Mouse (Mus musculus) liver, embryonic 14.5 days (tissue): Measurements from ENCODE around the gene Znrd1as. TPM values are rescaled to one million over a fixed set of nuclear protein-coding genes. Genes with fewer than 3 reads are reported as not detected.

Experiments
- ATAC-seq: fragments of 200-750 bp; cut with Nextera tagmentation; 2 replicates; pipeline ENCODE4 v1.8.0; 2017; ENCODE audit warnings: moderate number of reproducible peaks, mild to moderate bottlenecking, moderate library complexity; ENCODE audit not compliant: insufficient read depth
- DNase-seq, 3 experiments: peaks; one replicate each; pipeline ENCODE4 v3.0.0-alpha.2; 2012 to 2013; ENCODE audit warnings: low read depth in 3 of 3, low spot score in 3 of 3
- H3K27ac ChIP-seq: fragments of 300-500 bp; sonication (generic); 2 replicates; pipeline ENCODE4 v1.5.1; 2014; ENCODE audit warnings: moderate library complexity, mild to moderate bottlenecking, control low read depth, inconsistent platforms
- H3K27me3 ChIP-seq: fragments of 300-500 bp; sonication (generic); 2 replicates; pipeline ENCODE4 v1.6.1; 2014; ENCODE audit warnings: mild to moderate bottlenecking, low read length, moderate library complexity; ENCODE audit not compliant: control insufficient read depth, insufficient read depth
- H3K36me3 ChIP-seq: fragments of 300-500 bp; sonication (generic); replicated peaks from 2 replicates; pipeline ENCODE4 v1.6.1; 2014; ENCODE audit warnings: low read depth; ENCODE audit not compliant: control insufficient read depth, insufficient read depth
- H3K4me1 ChIP-seq, 2 experiments: fragments of 200-500 bp in 1 of 2; fragments of 300-500 bp in 1 of 2; sonication (generic) in 1 of 2; replicated peaks; 2 replicates each; pipeline ENCODE4 v1.6.1; 2012 to 2014; ENCODE audit warnings: antibody characterized with exemption in 1 of 2, inconsistent platforms in 1 of 2, low read length in 1 of 2; ENCODE audit not compliant: control insufficient read depth in 2 of 2, insufficient read depth in 2 of 2
- H3K4me2 ChIP-seq: fragments of 300-500 bp; sonication (generic); 2 replicates; pipeline ENCODE4 v1.6.1; 2014; ENCODE audit warnings: low read depth, mild to moderate bottlenecking, control low read depth, moderate library complexity
- H3K4me3 ChIP-seq, 2 experiments: fragments of 200-500 bp in 1 of 2; fragments of 300-500 bp in 1 of 2; sonication (generic) in 1 of 2; 2 replicates each; pipeline ENCODE4 v1.5.1; 2012 to 2014; ENCODE audit warnings: low read depth in 2 of 2, low read length in 2 of 2, mild to moderate bottlenecking in 2 of 2, control low read depth in 1 of 2, inconsistent platforms in 1 of 2, moderate library complexity in 1 of 2; ENCODE audit not compliant: insufficient read depth in 1 of 2
- H3K9ac ChIP-seq: fragments of 300-500 bp; sonication (generic); replicated peaks from 2 replicates; pipeline ENCODE4 v1.6.1; 2014; ENCODE audit warnings: mild to moderate bottlenecking, control low read depth, moderate library complexity
- H3K9me3 ChIP-seq: fragments of 300-500 bp; sonication (generic); 2 replicates; pipeline ENCODE4 v1.6.1; 2016; ENCODE audit warnings: low read length, mixed read lengths; ENCODE audit not compliant: control insufficient read depth
- CTCF ChIP-seq: IDR thresholded peaks from 2 replicates; pipeline ENCODE4 v1.5.1; 2016; ENCODE audit warnings: antibody characterized with exemption, low read depth, control low read depth
- EP300 ChIP-seq: IDR thresholded peaks from 2 replicates; pipeline ENCODE4 v1.6.1; 2016; ENCODE audit warnings: antibody characterized with exemption, low read depth
- WGBS: fragments of 180-500 bp; shearing (Covaris S2); extraction: QIAGEN DNeasy Blood & Tissue Kit; methylation state at CpG from one replicate; pipeline ENCODE4 v1.1.7; 2014; ENCODE audit not compliant: insufficient replicate concordance; 5-methylcytosine and 5-hydroxymethylcytosine counted together
- polyA plus RNA-seq, 2 experiments: library from polyadenylated mRNA; depleted of rRNA in 1 of 2; stranded (reverse) in 1 of 2; unstranded in 1 of 2; fragments of >200 nt; fragmentation: Nextera tagmentation in 1 of 2; extraction: Ambion mirVana in 1 of 2; gene quantifications; 2 replicates each; pipeline versions ENCODE4 v1.2.1 to v1.2.3; 2012 to 2014

Gene Znrd1as
- polyA plus RNA-seq, 2 experiments: 3.3 TPM

DNA sequence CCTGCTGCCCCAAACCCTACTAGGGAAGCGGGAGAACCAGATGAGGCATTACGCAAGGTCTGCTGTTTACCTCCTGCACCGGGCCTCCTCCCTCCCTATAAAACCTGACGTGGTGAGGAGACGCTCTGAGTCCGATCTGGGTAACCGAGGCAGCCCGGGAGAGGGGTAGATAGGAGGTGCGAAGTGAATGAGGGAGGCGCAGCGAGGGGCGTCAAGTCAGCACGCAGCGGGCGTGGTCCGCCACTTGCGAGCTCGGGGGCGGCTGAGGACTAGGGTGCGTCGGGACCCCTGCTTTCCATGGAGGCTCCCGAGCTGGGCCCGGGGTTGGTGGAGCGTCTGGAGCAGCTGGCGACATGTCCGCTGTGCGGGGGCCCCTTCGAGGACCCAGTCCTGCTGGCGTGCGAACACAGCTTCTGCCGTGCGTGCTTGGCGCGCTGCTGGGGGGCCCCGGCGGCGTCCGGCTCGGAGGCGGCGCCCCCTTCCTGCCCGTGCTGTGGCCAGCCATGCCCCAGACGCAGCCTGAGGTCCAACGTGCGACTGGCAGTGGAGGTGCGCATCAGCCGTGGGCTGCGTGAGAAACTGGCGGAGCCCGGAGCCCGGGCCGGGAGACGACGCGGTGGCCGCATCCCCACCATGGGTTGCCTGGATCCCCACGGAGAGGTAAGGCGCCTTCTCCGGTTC, 15.5 kb upstream of the Znrd1as start, which contains the start of gene Rnf39:
Rnf39 (plus strand) TSS at position 128 of the 681 bp plus-strand sequence.
- TF ChIP-seq EP300 (no peak), CTCF (no peak)
- peak within 1 kb of the TSS in 1 of 2 experiments; percentile 27; a peak in 2 of 4 replicates for H3K4me3 ChIP-seq
- no peaks in the 10 kb centered on the region for H3K36me3 ChIP-seq
- H3K4me2 ChIP-seq: peak within 1 kb of the TSS; percentile 39
- 0 out of 4 replicates have a peak, but pooled peaks cover 0 to 4% of the 10 kb centered on the region in 2 experiments for H3K4me1 ChIP-seq
- peaks cover 62% of the 10 kb centered on the region for H3K27me3 ChIP-seq
- H3K27ac ChIP-seq: no peak within 1 kb of the TSS
- no peak for ATAC-seq
- no peak for DNase-seq
- WGBS: 2% methylated on average over 59 of the region's 59 CpGs
- no peaks in the 10 kb centered on the region for H3K9me3 ChIP-seq
- H3K9ac ChIP-seq: no peak within 1 kb of the TSS

DNA sequence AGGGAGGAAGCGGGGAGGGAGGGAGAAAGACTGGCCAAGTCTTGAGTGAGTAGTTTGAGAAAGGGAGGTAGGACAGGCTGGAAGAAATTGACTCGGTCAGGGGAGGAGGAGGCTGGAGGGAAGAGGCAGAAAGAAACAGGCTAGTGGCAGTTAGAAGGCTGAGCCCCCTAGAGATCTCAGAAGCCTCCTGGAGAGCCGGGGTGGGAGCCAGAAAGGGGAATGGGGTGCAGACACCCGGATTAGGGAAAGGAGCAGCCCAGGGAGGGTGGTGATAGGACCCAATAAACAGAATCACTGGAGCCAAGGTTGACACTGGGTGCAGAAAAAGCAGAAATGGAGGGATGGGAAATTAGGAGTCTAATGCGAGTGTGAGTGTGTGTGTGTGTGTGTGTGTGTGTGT, 14.7 kb upstream of the Znrd1as start:
- TF ChIP-seq CTCF (no peak), EP300 (no peak)
- ATAC-seq (no peak), DNase-seq (no peak)
- WGBS: 22% methylated on average over 5 of the region's 5 CpGs
- H3K4me2 ChIP-seq: no peak overlapping the region
- no peak overlapping the region for H3K27ac ChIP-seq
- no peak overlapping the region for H3K4me3 ChIP-seq
- peaks cover 63% of the 10 kb centered on the region for H3K27me3 ChIP-seq
- H3K9ac ChIP-seq: no peak overlapping the region
- H3K9me3 ChIP-seq: no peaks in the 10 kb centered on the region
- H3K4me1 ChIP-seq: 0 out of 4 replicates have a peak, but pooled peaks cover 0 to 4% of the 10 kb centered on the region in 2 experiments
- no peaks in the 10 kb centered on the region for H3K36me3 ChIP-seq

DNA sequence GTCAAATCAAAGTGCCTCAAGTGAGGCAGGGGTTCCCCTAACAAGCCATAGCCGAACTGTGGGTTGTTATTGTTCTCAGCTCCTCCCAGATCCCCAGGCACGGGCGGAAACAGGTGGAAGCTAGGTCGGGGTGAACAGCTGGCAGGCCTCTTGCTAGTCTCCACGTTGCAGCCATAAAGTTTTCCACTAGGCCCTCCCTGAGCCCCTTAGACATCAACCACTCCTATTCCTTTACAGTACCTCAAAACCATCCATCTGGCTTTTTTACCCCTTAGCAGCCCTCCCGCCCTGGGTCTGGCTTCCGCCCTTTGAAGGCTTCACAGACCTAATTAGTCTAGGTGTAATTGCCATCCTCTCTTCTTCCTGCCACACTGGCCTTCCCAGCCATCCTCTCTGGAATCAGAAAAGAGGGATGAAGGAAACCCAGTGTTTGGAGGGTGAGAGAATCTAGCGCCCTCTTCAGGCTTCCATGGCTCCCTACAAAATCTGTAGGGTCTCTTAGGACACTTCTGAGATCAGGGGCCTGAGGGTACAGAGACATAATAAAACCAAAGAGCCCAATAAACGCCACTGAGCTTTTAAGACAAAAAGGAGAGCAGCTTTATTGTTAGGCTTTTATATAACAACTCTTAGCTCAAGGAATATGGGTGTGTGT, 14.1 kb upstream of the Znrd1as start:
- no peak overlapping the region for H3K4me3 ChIP-seq
- WGBS: 16% methylated on average over 9 of the region's 9 CpGs
- peaks cover 63% of the 10 kb centered on the region for H3K27me3 ChIP-seq
- H3K4me2 ChIP-seq: no peak overlapping the region
- DNase-seq (no peak), ATAC-seq (no peak)
- no peaks in the 10 kb centered on the region for H3K9me3 ChIP-seq
- TF ChIP-seq CTCF (0 out of 2 replicates have a peak, but pooled peaks have one; percentile 10), EP300 (no peak)
- H3K36me3 ChIP-seq: no peaks in the 10 kb centered on the region; the same call in 1 of the 2 replicates
- H3K27ac ChIP-seq: no peak overlapping the region
- H3K4me1 ChIP-seq: 0 out of 4 replicates have a peak, but pooled peaks cover 0 to 4% of the 10 kb centered on the region in 2 experiments
- H3K9ac ChIP-seq: no peak overlapping the region

DNA sequence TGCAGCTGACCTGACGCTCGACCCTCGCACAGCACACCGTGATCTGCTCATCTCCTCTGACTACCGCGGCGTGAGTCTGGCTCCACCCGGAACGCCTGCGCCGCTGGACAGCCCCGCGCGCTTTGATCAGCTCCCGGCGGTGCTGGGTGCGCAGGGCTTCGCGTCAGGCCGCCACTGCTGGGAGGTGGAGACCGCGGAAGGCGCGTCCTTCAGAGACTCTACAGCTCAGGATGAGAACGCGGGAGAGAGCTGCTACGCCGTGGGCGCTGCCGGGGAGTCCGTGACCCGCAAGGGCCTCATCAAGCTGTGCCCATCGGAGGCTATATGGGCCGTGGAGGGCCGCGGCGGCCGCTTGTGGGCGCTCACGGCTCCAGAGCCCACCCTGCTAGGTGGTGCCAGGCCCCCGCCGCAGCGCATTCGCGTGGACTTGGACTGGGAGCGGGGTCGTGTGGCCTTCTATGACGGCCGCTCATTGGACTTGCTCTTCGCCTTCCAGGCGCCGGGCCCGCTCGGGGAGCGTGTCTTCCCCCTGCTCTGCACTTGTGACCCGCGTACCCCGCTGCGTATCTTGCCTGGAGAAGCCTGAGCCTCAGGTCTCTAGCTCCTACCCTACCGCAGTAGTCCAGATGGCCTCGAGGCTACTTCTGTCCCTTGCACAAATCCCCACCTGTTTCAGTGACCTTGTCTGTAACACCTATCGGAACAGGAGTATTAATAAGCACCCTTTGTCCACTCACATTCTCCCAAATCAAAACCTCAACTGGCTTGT, 11.2 kb upstream of the Znrd1as start:
- DNase-seq (no peak), ATAC-seq (no peak)
- TF ChIP-seq EP300: no peak
- 0 out of 2 replicates have a peak, but pooled peaks have one; percentile 13 for TF ChIP-seq CTCF
- Histone ChIP-seq H3K4me3 (peak overlapping the region; percentile 35 to 36), H3K27ac (no peak overlapping the region), H3K4me1 (peaks cover 7 to 11% of the 10 kb centered on the region in 2 experiments), H3K27me3 (peaks cover 55% of the 10 kb centered on the region), H3K9ac (no peak overlapping the region), H3K4me2 (peak overlapping the region; percentile 53), H3K36me3 (no peaks in the 10 kb centered on the region; the same call in 1 of the 2 replicates), H3K9me3 (no peaks in the 10 kb centered on the region)
- 2% methylated on average over 61 of the region's 62 CpGs for WGBS

DNA sequence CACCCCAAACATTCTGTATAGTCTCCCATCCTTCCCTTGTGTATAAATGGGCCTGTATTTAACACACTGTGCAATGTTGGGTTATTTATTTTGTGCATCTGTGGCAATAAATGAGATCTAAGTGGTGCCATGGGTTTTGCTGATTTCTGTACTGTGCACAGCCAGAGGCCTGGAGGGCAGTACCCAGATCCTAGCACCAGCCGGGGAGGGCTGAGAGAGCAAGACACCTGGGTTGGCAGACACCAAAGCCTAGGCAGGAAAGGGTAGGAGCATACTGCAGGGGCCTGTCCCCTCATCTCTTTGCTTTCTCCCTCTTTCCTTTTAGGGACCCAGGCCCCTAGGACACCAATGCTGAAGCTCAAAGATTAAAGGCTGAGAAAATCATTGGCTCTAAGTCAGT, 10.1 kb upstream of the Znrd1as start:
- no peak for TF ChIP-seq CTCF
- no peak for TF ChIP-seq EP300
- H3K36me3 ChIP-seq: no peaks in the 10 kb centered on the region; the same call in 1 of the 2 replicates
- H3K4me2 ChIP-seq: no peak overlapping the region
- peaks cover 7 to 11% of the 10 kb centered on the region in 2 experiments for H3K4me1 ChIP-seq
- no peak overlapping the region for H3K27ac ChIP-seq
- no peak overlapping the region for H3K4me3 ChIP-seq
- no peaks in the 10 kb centered on the region for H3K9me3 ChIP-seq
- no peak overlapping the region for H3K9ac ChIP-seq
- peaks cover 45% of the 10 kb centered on the region for H3K27me3 ChIP-seq
- 81% methylated on average over 1 of the region's 1 CpGs for WGBS
- ATAC-seq (no peak), DNase-seq (no peak)
